Mouse (Mus musculus) forebrain, embryonic 16.5 days (tissue): Measurements from ENCODE around the gene Strbp. TPM values are rescaled to one million over a fixed set of nuclear protein-coding genes. Genes with fewer than 3 reads are reported as not detected.

Experiments
- ATAC-seq: fragments of 200-750 bp; cut with Nextera tagmentation; 2 replicates; pipeline ENCODE4 v1.8.0; 2017; ENCODE audit warnings: mild to moderate bottlenecking, moderate library complexity
- H3K27ac ChIP-seq: fragments of 300-500 bp; sonication (generic); 2 replicates; pipeline ENCODE4 v1.5.1; 2014; ENCODE audit warnings: low read length, control low read depth
- H3K27me3 ChIP-seq: fragments of 300-500 bp; sonication (generic); replicated peaks from 2 replicates; pipeline ENCODE4 v1.6.1; 2014; ENCODE audit warnings: low read length; ENCODE audit not compliant: control insufficient read depth, insufficient read depth
- H3K36me3 ChIP-seq: fragments of 300-500 bp; sonication (generic); 2 replicates; pipeline ENCODE4 v1.6.1; 2014; ENCODE audit not compliant: control insufficient read depth, insufficient read depth
- H3K4me1 ChIP-seq: fragments of 300-500 bp; sonication (generic); replicated peaks from 2 replicates; pipeline ENCODE4 v1.6.1; 2014; ENCODE audit warnings: low read length; ENCODE audit not compliant: control insufficient read depth, insufficient read depth
- H3K4me2 ChIP-seq: fragments of 300-500 bp; sonication (generic); 2 replicates; pipeline ENCODE4 v1.6.1; 2014; ENCODE audit warnings: mild to moderate bottlenecking, low read length, control low read depth
- H3K4me3 ChIP-seq: fragments of 300-500 bp; sonication (generic); replicated peaks from 2 replicates; pipeline ENCODE4 v1.5.1; 2014; ENCODE audit warnings: mild to moderate bottlenecking, low read length, control low read depth
- H3K9ac ChIP-seq: fragments of 300-500 bp; sonication (generic); replicated peaks from 2 replicates; pipeline ENCODE4 v1.6.1; 2014; ENCODE audit warnings: low read depth, low read length, control low read depth
- H3K9me3 ChIP-seq: fragments of 300-500 bp; sonication (generic); 2 replicates; pipeline ENCODE4 v1.6.1; 2016; ENCODE audit warnings: low read length; ENCODE audit not compliant: control insufficient read depth
- WGBS: fragments of 180-500 bp; shearing (Covaris S2); extraction: QIAGEN DNeasy Blood & Tissue Kit; methylation state at CpG from one replicate; pipeline ENCODE4 v1.1.7; 2014; 5-methylcytosine and 5-hydroxymethylcytosine counted together
- polyA plus RNA-seq: library from polyadenylated mRNA; unstranded; fragments of >200 nt; fragmentation: Nextera tagmentation; extraction: Ambion mirVana; gene quantifications from 2 replicates; pipeline ENCODE4 v1.2.1, GENCODE M21; 2015

The Strbp gene
- polyA plus RNA-seq, 1 experiment from 2014 or later, result 111 TPM

DNA sequence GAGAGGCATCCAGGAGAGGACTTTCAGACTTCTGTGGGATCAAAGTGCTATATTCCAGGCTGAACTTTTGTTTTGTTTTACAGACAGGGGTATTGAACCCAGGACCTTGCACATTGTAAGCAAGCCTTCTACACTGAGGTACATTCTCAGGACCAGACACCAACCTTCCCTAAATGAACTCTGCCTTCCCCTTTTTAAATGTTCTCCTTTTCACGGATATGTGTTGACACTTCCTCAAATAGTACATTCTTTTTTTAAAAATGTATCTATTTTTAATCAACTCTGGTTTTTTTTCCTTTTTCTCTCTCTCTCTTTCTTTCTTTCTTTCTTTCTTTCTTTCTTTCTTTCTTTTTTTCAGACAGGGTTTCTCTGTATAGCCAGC is 32.1 kb upstream of the Strbp start:
- Histone ChIP-seq H3K4me1 (peaks cover 9% of the 10 kb centered on the region; the same call in 1 of the 2 replicates), H3K9ac (no peak overlapping the region), H3K36me3 (no peaks in the 10 kb centered on the region), H3K9me3 (no peaks in the 10 kb centered on the region), H3K27ac (no peak overlapping the region), H3K27me3 (no peaks in the 10 kb centered on the region), H3K4me3 (no peak overlapping the region), H3K4me2 (no peak overlapping the region)
- no peak for ATAC-seq
- 67% methylated on average over 1 of the region's 1 CpGs for WGBS

DNA sequence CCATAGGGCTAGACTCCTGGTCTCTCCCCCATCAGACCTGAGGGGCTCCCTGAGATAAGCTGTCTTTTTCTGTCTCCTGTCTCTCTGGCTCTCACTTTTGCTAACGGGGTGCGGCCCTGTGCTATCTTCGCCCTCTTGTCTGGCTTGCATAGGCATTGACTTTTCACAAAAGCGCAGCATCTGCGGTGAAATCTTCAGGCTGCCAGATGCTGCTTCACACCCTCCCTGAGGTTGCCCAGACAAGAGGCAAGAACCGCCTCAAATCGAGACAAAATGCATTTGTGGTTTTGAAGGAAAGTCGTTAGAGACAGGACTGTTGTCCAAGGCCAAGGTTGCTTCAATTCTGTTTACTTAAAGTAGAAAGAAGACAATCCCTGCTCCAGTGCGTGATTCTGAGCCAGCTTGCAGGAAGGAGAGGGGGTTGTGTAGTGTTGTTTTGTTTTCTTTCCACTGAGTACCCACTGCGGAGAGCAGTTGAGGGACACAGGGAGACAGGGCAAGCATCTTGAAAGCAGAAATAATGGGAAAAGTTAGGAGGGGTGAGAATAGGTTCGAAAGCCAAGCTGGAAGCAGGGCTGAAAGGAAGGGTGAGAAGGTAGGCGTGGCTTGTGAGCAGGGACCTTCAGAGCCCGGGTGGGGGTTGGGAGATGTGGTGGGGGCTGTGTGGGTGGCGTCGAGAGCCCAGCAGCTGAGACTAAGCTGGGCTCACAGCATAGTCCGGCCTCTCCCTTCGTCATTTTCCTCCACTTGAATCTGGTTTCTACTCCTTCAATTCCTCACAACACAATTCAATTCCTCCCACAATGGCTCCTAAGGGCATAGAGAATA is 31.5 kb upstream of the Strbp start:
- 11% methylated on average over 17 of the region's 17 CpGs for WGBS
- no peaks in the 10 kb centered on the region for H3K27me3 ChIP-seq
- no peaks in the 10 kb centered on the region for H3K9me3 ChIP-seq
- H3K36me3 ChIP-seq, result no peaks in the 10 kb centered on the region
- no peak overlapping the region for H3K27ac ChIP-seq
- ATAC-seq, result peak; percentile 61; the same call in 1 of the 2 replicates
- H3K4me1 ChIP-seq, result peaks cover 9% of the 10 kb centered on the region; the same call in 1 of the 2 replicates
- no peak overlapping the region for H3K4me3 ChIP-seq
- peak overlapping the region; percentile 22 for H3K4me2 ChIP-seq
- no peak overlapping the region for H3K9ac ChIP-seq

DNA sequence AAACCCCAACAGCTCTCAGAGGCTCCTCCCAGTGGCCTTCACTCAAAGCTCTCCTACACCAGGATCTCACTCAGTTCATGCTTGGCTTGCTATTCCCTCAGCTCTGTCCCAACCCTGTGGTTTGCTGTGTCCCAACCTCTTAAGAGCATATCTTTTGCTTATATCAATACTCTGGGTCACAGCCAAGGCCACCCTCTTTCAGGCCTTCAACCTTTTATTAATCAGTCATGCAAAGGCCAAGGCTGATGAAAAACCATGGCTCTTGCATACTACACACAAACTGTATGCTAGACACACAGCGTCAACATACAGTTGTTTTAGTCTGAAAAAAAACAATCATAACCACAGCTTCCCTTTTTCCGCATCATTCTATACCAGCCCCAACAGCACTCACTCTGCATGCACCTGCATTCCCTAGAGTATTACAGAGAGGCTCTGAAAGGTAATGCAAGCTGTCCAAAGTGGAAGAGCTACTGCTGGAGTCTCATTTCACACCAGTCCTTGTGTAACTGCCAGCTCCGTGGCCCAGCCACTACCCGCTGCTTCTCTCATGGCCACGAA is 27.7 kb upstream of the Strbp start:
- no peaks in the 10 kb centered on the region for H3K36me3 ChIP-seq
- WGBS, result 89% methylated on average over 5 of the region's 5 CpGs
- H3K4me3 ChIP-seq, result no peak overlapping the region
- H3K4me2 ChIP-seq, result no peak overlapping the region
- no peak overlapping the region for H3K27ac ChIP-seq
- peaks cover 9% of the 10 kb centered on the region; the same call in 1 of the 2 replicates for H3K4me1 ChIP-seq
- H3K27me3 ChIP-seq, result no peaks in the 10 kb centered on the region
- H3K9ac ChIP-seq, result no peak overlapping the region
- no peak for ATAC-seq
- H3K9me3 ChIP-seq, result no peaks in the 10 kb centered on the region

DNA sequence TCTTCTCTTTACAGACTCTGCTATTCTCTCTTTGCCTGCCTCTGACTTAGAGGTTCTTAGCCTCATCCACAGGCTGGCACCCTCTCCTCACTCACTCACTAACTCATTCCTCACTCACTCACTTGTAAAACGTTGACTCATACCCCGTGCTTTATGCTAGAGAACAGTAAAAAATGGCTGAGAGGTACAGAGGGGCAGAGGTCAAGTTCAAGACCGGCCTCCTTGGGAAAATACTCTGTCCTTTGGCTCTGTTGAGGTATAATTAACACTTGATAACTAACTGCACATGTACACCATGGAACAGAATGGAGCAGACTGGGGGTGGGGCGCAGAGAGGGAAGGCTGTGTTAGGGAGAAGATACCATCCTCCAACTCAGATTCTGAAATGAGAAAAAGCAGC is 20.6 kb upstream of the Strbp start:
- Histone ChIP-seq H3K9me3 (no peaks in the 10 kb centered on the region), H3K27me3 (no peaks in the 10 kb centered on the region), H3K36me3 (no peaks in the 10 kb centered on the region), H3K4me1 (peaks cover 11% of the 10 kb centered on the region), H3K27ac (no peak overlapping the region; the same call in 1 of the 2 replicates), H3K9ac (no peak overlapping the region), H3K4me2 (no peak overlapping the region), H3K4me3 (no peak overlapping the region)
- ATAC-seq, result no peak
- WGBS, result 77% methylated on average over 4 of the region's 4 CpGs

DNA sequence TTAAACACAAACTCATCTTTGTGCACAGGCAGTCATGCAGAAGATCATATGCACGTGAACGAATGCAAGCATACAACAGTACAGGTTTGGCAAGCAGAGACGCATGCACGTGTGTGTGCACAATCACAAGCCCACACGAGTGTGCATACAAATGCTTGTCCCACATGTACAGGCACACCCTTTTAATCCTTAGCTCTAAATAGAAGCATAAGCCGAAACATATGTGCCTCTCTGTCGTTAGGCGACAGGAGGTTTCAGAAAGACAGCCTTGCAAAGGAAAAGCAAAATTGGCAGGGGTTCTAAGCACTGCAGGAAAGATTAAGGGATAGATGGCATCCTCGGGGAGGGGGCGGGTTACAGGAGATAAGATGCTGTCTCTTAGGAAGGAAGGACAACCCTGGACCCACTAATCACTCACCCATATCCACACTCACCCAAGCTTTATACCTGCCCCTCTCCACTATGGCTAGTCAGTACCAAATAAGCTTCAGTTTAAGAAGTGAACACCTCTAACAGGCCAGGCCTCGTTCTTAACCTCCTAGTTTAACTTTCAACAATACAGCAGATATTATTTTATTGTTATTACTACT is 19.9 kb upstream of the Strbp start:
- Histone ChIP-seq H3K4me3 (no peak overlapping the region), H3K4me1 (peaks cover 11% of the 10 kb centered on the region), H3K36me3 (no peaks in the 10 kb centered on the region), H3K27ac (peak overlapping the region; percentile 75), H3K9ac (no peak overlapping the region; the same call in 1 of the 2 replicates), H3K9me3 (no peaks in the 10 kb centered on the region), H3K4me2 (no peak overlapping the region), H3K27me3 (no peaks in the 10 kb centered on the region)
- peak; percentile 67 for ATAC-seq
- 46% methylated on average over 11 of the region's 11 CpGs for WGBS

DNA sequence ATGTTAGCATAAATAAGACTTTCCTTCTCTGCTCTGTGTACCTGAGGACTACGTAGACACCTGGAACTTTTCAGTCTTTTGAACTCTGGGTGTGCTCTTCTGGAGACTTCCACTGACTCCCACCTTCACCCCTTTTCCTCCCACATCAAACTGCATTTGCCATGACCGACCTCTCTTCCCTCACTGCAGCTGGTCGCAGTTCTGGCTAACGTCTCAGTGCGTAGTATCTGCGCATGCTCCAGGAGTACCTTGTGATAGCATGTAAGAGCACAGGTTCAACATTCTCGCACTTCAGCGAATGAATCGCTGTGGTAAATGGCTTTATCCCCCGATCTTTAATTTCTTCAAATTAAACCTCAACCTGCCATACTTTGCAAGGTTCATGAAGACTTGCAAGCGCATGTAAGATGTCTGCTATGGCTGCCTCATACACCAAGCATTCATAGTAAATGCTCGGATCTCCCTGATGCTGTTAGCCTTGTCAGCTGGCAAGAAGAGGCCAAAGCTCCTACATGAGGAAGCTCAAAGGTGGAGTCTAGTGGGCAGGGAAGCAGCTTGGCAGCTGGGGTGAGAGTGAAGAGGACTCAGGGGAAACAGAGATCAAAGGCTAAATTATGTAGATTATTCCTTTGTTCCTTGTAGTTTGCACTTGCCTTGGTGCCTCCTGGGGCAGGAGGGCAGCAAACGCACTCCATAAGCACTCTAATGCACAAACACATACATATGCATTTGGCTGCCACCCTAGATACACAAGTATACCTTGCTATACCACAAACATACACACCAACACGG is 19.2 kb upstream of the Strbp start:
- 82% methylated on average over 14 of the region's 14 CpGs for WGBS
- no peaks in the 10 kb centered on the region for H3K9me3 ChIP-seq
- H3K27ac ChIP-seq, result peak overlapping the region; percentile 75
- H3K9ac ChIP-seq, result no peak overlapping the region; the same call in 1 of the 2 replicates
- no peak overlapping the region for H3K4me2 ChIP-seq
- peaks cover 11% of the 10 kb centered on the region for H3K4me1 ChIP-seq
- no peaks in the 10 kb centered on the region for H3K36me3 ChIP-seq
- H3K27me3 ChIP-seq, result no peaks in the 10 kb centered on the region
- no peak overlapping the region for H3K4me3 ChIP-seq
- ATAC-seq, result 0 out of 2 replicates have a peak, but pooled peaks have one; percentile 18

DNA sequence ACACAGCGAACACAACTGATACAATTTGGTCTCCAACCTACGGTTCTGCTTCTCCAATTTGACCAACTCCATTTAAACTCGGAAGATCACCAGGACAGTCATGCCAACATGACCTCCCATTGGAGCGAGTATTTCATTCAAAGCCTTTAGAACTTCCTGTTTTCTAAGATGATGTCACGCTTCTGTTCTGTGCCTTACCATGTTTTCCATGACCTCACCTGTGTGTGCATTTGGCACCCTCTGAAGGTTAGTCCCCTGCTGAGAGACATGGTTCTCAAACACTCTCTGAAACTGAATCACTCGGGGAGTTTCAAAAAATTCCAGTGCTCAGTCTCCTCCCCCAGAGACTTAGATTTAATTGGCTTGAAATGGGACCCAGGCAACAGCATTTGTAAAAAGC is 12.6 kb upstream of the Strbp start:
- no peaks in the 10 kb centered on the region for H3K9me3 ChIP-seq
- H3K4me3 ChIP-seq, result no peak overlapping the region
- no peaks in the 10 kb centered on the region for H3K36me3 ChIP-seq
- WGBS, result 80% methylated on average over 6 of the region's 6 CpGs
- no peak for ATAC-seq
- no peak overlapping the region for H3K27ac ChIP-seq
- H3K9ac ChIP-seq, result no peak overlapping the region
- no peaks in the 10 kb centered on the region for H3K27me3 ChIP-seq
- H3K4me1 ChIP-seq, result no peaks in the 10 kb centered on the region
- H3K4me2 ChIP-seq, result no peak overlapping the region

DNA sequence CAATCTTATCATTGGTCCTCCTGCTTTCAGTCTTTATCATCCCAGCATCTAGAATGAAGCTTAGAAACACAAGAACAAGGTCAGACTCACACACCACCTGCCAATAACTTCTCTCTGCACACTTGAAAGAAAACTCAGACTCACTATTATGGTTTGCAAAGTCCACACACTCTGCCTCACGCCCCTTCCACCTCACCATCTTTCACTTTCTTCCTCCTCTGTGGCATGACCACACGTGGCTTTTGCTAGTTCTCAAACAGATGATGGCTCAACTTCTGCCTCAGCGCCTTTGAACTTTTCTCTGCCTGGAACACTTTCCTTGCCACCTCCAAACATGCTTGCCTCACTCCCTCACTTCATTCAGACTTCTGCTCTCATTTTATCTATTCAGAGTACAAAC is 11.7 kb upstream of the Strbp start:
- Histone ChIP-seq H3K27me3 (no peaks in the 10 kb centered on the region), H3K4me1 (no peaks in the 10 kb centered on the region), H3K4me3 (no peak overlapping the region), H3K9ac (no peak overlapping the region), H3K9me3 (no peaks in the 10 kb centered on the region), H3K27ac (no peak overlapping the region), H3K4me2 (no peak overlapping the region), H3K36me3 (no peaks in the 10 kb centered on the region)
- 82% methylated on average over 3 of the region's 3 CpGs for WGBS
- no peak for ATAC-seq

DNA sequence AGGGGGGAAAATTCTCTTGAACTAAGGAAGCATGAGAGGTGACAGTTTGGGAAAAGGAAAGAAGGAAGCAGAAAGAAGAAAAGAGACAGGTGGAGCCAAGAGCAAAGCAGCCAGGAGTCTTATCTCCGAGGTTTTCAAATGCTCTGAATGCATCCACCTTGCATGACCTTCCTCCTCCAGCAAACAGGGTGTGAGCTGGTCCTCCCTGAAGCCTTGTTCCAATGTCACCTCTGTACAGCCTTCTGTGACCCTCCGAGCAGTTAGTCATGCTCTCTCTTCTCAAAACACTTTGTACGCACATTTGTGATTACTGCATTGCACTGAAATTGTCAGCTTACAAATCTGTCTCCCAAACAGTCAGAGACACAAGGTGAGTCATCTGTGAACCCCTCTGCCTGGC is 9.4 kb upstream of the Strbp start:
- H3K36me3 ChIP-seq, result no peaks in the 10 kb centered on the region
- no peak overlapping the region for H3K9ac ChIP-seq
- no peaks in the 10 kb centered on the region for H3K4me1 ChIP-seq
- H3K4me2 ChIP-seq, result no peak overlapping the region
- no peak overlapping the region for H3K27ac ChIP-seq
- ATAC-seq, result no peak
- no peak overlapping the region for H3K4me3 ChIP-seq
- WGBS, result 85% methylated on average over 3 of the region's 3 CpGs
- no peaks in the 10 kb centered on the region for H3K27me3 ChIP-seq
- no peaks in the 10 kb centered on the region for H3K9me3 ChIP-seq
